Mouse (Mus musculus) liver, embryonic 14.5 days (tissue): Measurements from ENCODE around the gene Fbxl18. TPM values are rescaled to one million over a fixed set of nuclear protein-coding genes. Genes with fewer than 3 reads are reported as not detected.

Experiments
- ATAC-seq: fragments of 200-750 bp; cut with Nextera tagmentation; 2 replicates; pipeline ENCODE4 v1.8.0; 2017; ENCODE audit warnings: moderate number of reproducible peaks, mild to moderate bottlenecking, moderate library complexity; ENCODE audit not compliant: insufficient read depth
- DNase-seq, 3 experiments: peaks; one replicate each; pipeline ENCODE4 v3.0.0-alpha.2; 2012 to 2013; ENCODE audit warnings: low read depth in 3 of 3, low spot score in 3 of 3
- H3K27ac ChIP-seq: fragments of 300-500 bp; sonication (generic); 2 replicates; pipeline ENCODE4 v1.5.1; 2014; ENCODE audit warnings: moderate library complexity, mild to moderate bottlenecking, control low read depth, inconsistent platforms
- H3K27me3 ChIP-seq: fragments of 300-500 bp; sonication (generic); 2 replicates; pipeline ENCODE4 v1.6.1; 2014; ENCODE audit warnings: mild to moderate bottlenecking, low read length, moderate library complexity; ENCODE audit not compliant: control insufficient read depth, insufficient read depth
- H3K36me3 ChIP-seq: fragments of 300-500 bp; sonication (generic); replicated peaks from 2 replicates; pipeline ENCODE4 v1.6.1; 2014; ENCODE audit warnings: low read depth; ENCODE audit not compliant: control insufficient read depth, insufficient read depth
- H3K4me1 ChIP-seq, 2 experiments: fragments of 200-500 bp in 1 of 2; fragments of 300-500 bp in 1 of 2; sonication (generic) in 1 of 2; replicated peaks; 2 replicates each; pipeline ENCODE4 v1.6.1; 2012 to 2014; ENCODE audit warnings: antibody characterized with exemption in 1 of 2, inconsistent platforms in 1 of 2, low read length in 1 of 2; ENCODE audit not compliant: control insufficient read depth in 2 of 2, insufficient read depth in 2 of 2
- H3K4me2 ChIP-seq: fragments of 300-500 bp; sonication (generic); 2 replicates; pipeline ENCODE4 v1.6.1; 2014; ENCODE audit warnings: low read depth, mild to moderate bottlenecking, control low read depth, moderate library complexity
- H3K4me3 ChIP-seq, 2 experiments: fragments of 200-500 bp in 1 of 2; fragments of 300-500 bp in 1 of 2; sonication (generic) in 1 of 2; 2 replicates each; pipeline ENCODE4 v1.5.1; 2012 to 2014; ENCODE audit warnings: low read depth in 2 of 2, low read length in 2 of 2, mild to moderate bottlenecking in 2 of 2, control low read depth in 1 of 2, inconsistent platforms in 1 of 2, moderate library complexity in 1 of 2; ENCODE audit not compliant: insufficient read depth in 1 of 2
- H3K9ac ChIP-seq: fragments of 300-500 bp; sonication (generic); replicated peaks from 2 replicates; pipeline ENCODE4 v1.6.1; 2014; ENCODE audit warnings: mild to moderate bottlenecking, control low read depth, moderate library complexity
- H3K9me3 ChIP-seq: fragments of 300-500 bp; sonication (generic); 2 replicates; pipeline ENCODE4 v1.6.1; 2016; ENCODE audit warnings: low read length, mixed read lengths; ENCODE audit not compliant: control insufficient read depth
- CTCF ChIP-seq: IDR thresholded peaks from 2 replicates; pipeline ENCODE4 v1.5.1; 2016; ENCODE audit warnings: antibody characterized with exemption, low read depth, control low read depth
- EP300 ChIP-seq: IDR thresholded peaks from 2 replicates; pipeline ENCODE4 v1.6.1; 2016; ENCODE audit warnings: antibody characterized with exemption, low read depth
- WGBS: fragments of 180-500 bp; shearing (Covaris S2); extraction: QIAGEN DNeasy Blood & Tissue Kit; methylation state at CpG from one replicate; pipeline ENCODE4 v1.1.7; 2014; ENCODE audit not compliant: insufficient replicate concordance; 5-methylcytosine and 5-hydroxymethylcytosine counted together
- polyA plus RNA-seq, 2 experiments: library from polyadenylated mRNA; depleted of rRNA in 1 of 2; stranded (reverse) in 1 of 2; unstranded in 1 of 2; fragments of >200 nt; fragmentation: Nextera tagmentation in 1 of 2; extraction: Ambion mirVana in 1 of 2; gene quantifications; 2 replicates each; pipeline versions ENCODE4 v1.2.1 to v1.2.3; 2012 to 2014

Fbxl18 gene
- polyA plus RNA-seq, 2 experiments: 1.6 to 1.9 TPM

- H3K36me3 ChIP-seq: no peaks in the 10 kb centered on the region; the same call in 1 of the 2 replicates
- no peak overlapping the region for H3K4me3 ChIP-seq
- H3K9ac ChIP-seq: no peak overlapping the region
- no peak overlapping the region for H3K27ac ChIP-seq
- WGBS: 67% methylated on average over 6 of the region's 6 CpGs
- no peaks in the 10 kb centered on the region for H3K27me3 ChIP-seq
- H3K4me1 ChIP-seq: peaks cover 0 to 2% of the 10 kb centered on the region in 2 experiments; a peak in 1 of 4 replicates
- no peaks in the 10 kb centered on the region for H3K9me3 ChIP-seq
- ATAC-seq: no peak
- no peak overlapping the region for H3K4me2 ChIP-seq
- no peak for DNase-seq
- TF ChIP-seq EP300 (no peak), CTCF (peak; percentile 16; the same call in 1 of the 2 replicates)
Observed at GRCm38 (mm10) chr5:142880246-142880645, 15.0 kb downstream of the Fbxl18 start.

- no peak overlapping the region for H3K4me2 ChIP-seq
- H3K27me3 ChIP-seq: no peaks in the 10 kb centered on the region
- peaks cover 0 to 2% of the 10 kb centered on the region in 2 experiments; a peak in 1 of 4 replicates for H3K4me1 ChIP-seq
- H3K4me3 ChIP-seq: no peak overlapping the region
- TF ChIP-seq EP300 (no peak), CTCF (peak; percentile 97)
- ATAC-seq (peak; percentile 74), DNase-seq (peak; percentile 73 to 78 (median 74))
- 46% methylated on average over 8 of the region's 8 CpGs for WGBS
- no peak overlapping the region for H3K27ac ChIP-seq
- no peak overlapping the region for H3K9ac ChIP-seq
- no peaks in the 10 kb centered on the region for H3K9me3 ChIP-seq
- no peaks in the 10 kb centered on the region for H3K36me3 ChIP-seq
Observed at GRCm38 (mm10) chr5:142879318-142880175, 15.7 kb downstream of the Fbxl18 start.

GRCm38 (mm10) chr5:142878570-142878969, 16.7 kb downstream of the Fbxl18 start:
- H3K9ac ChIP-seq: no peak overlapping the region
- no peaks in the 10 kb centered on the region for H3K36me3 ChIP-seq
- H3K4me2 ChIP-seq: no peak overlapping the region
- DNase-seq (no peak), ATAC-seq (no peak)
- no peak for TF ChIP-seq CTCF
- no peak for TF ChIP-seq EP300
- H3K9me3 ChIP-seq: no peaks in the 10 kb centered on the region
- no peak overlapping the region for H3K27ac ChIP-seq
- WGBS: 85% methylated on average over 15 of the region's 15 CpGs
- no peak overlapping the region for H3K4me3 ChIP-seq
- peaks cover 0 to 2% of the 10 kb centered on the region in 2 experiments; a peak in 1 of 4 replicates for H3K4me1 ChIP-seq
- no peaks in the 10 kb centered on the region for H3K27me3 ChIP-seq

- peak; percentile 44 to 55 (median 50) for DNase-seq
- H3K36me3 ChIP-seq: no peaks in the 10 kb centered on the region
- TF ChIP-seq CTCF: peak; percentile 100
- no peak for TF ChIP-seq EP300
- ATAC-seq: peak; percentile 51
- H3K27ac ChIP-seq: no peak overlapping the region
- H3K9ac ChIP-seq: no peak overlapping the region
- H3K9me3 ChIP-seq: no peaks in the 10 kb centered on the region
- H3K4me2 ChIP-seq: no peak overlapping the region
- no peaks in the 10 kb centered on the region for H3K27me3 ChIP-seq
- 25% methylated on average over 11 of the region's 11 CpGs for WGBS
- peaks cover 0 to 2% of the 10 kb centered on the region in 2 experiments; a peak in 1 of 4 replicates for H3K4me1 ChIP-seq
- no peak overlapping the region for H3K4me3 ChIP-seq
Observed at GRCm38 (mm10) chr5:142877337-142878280, 17.6 kb downstream of the Fbxl18 start.
